Mouse (Mus musculus): Measurements from ENCODE around the gene Cdk14. TPM values are rescaled to one million over a fixed set of nuclear protein-coding genes. Genes with fewer than 3 reads are reported as not detected.

Cdk14 gene
- total RNA-seq, 2 experiments from 2014 or later, result 10.0 to 10.6 TPM

DNA sequence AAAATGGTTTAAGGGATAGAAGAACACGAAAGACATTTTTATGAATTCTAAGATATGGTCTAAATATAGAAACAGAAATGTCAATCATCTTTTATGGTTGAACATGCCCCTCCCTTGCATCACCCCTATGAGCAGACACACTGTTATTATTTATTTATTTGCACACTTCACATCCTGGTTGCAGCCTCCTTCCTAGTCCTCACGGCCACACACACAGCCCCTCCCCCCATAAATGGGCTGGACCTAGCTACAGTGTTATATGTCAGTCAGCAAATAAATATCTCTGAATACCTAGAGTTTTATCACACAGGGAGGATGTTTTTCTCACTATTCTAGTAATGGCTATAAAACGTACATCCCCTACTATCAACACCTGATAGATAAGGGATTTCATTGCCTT is 633.3 kb downstream of the Cdk14 start:
- DNase-seq, result no peak

DNA sequence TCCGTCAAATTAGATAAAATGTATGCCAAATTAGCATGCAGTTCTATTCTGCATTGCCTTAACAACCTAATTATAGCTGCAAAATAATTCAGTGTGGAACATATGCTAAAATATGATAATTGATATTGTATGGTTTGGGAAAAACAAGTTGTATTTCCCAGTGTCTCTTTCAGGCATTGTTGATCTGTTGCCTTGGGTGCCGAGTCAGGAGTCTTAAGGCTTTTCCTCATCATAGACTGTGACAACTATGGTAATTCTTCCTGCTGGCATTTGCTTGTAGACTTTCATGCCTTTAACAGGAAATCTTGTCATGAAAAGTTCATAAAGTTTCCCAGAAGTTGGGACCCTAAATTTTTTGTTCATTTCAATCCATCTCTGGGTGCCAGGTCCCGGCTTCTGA is 641.8 kb downstream of the Cdk14 start:
- DNase-seq, result no peak

DNA sequence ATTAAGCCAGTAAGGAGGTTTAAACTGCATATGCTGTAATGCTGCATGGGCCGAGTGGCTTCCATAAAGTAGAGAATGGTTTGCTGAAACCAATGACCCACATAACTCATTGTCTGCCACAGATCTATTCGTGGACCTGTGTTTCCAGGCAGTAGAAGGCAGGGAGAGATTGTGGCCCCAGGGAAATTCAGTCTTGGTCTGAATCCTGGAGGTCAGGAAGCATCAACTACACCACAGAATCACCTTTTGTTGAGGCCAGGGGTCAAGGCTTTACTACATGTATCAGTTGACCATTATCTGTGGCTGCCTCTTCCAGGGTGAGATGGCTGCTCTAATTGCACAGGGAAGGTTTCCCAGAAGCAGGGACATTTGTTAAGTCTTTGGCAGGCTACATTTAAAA is 643.6 kb downstream of the Cdk14 start:
- DNase-seq, result no peak

DNA sequence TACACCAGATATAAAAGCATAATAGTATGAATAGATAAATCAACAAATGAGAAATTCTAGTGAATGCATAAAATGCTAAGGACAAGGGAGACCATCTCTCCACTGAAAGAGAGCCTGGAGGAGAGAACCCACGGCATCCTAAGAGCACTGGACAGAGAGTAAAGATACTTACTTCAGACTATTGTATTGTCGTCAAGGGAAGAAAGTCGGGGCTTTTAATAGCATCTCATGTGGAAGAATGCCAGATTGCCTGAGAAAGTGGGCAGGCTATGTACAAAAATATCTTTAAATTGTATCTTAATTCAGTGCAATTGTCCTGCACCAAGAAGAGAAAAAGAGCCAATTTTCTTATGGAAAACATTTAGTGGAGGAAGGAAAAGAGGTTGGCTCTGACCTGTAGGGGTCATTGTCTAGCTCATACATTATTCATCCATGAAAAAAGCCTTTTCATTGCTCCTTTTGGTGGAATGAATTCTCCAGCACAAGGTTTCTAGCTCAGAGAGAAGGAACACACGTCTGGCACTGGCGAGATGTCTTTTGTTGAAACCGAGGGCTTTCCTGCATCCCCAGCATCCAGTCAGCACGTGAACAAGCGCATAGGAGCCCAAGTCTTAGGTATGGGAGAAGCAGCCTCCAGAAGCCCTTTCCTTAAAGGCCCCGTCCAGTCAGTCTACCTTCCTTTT is 646.9 kb downstream of the Cdk14 start:
- DNase-seq, result no peak

DNA sequence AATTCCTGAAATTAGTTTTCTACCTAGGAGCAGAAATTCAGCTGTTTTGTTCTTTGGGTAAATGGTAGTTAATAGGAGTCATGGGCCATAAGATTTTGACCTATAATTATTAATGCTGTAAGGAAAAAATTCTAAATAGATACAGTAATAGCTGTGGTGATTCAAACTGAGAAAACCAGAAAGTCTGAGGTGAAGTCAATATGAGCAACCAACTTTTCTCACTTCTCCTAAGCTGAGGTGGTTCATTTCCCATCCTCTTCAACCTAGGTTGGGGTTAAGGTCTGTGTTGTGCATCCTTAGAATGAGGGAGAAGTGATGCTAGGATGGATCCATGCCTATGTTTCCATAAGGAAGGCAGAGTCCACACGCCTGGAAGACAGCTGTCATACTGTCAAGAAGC is 649.5 kb downstream of the Cdk14 start:
- no peak for DNase-seq

DNA sequence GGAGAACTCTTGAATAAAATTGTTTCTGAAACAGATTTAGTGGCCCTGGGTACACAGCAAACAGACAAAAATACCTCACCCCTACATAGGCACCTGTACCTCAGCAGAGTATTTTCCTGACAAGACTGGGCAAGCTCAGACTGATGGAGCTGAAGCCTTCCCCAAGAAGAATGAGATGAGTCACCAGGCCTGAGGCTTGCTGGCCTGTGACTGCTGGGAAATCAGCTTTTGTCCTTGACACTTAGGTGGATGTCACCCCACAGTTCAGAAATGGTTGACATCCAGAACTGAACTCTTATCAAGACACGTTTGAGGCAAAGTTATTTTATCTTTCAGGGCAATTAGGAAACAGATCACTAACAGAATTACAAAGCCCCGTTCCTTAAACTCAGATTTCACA is 652.2 kb downstream of the Cdk14 start:
- DNase-seq, result peak; percentile 13 to 16

DNA sequence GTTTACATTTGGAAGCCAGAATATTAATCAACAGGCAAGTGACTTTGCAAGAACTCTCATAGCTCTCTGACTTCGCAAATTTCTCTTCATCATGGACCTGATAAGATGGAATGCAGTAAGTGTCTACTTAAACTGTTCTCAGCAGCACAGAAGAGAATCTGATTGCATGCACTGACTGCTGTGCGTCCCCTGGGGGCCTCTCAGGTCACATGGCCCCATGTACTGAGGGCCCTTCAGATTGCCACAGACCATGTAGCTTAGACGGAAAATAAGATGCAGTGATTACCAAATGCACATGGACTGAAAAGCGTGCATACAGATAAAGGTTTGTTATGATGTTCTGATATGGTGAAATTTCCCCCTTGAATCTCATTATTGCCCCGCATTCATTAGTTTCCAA is 653.4 kb downstream of the Cdk14 start:
- no peak for DNase-seq

DNA sequence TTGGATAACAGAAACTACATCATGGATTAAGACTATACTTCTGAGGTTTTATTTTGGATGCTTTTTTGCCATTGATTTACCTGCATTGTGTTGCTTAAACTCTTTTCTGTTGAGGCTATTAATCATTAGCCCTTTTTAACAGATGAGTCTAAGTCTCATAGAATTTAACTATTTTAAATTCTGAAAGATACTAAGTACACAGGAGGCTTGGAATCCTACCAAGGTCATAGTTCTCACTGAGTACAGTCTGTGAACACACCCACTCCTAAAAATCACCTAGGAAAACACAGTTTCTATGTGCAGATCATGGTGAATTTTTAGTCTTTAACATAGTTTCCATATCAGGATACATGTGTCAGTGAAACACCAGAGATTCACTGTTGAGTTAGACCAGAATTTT is 658.2 kb downstream of the Cdk14 start:
- no peak for DNase-seq

DNA sequence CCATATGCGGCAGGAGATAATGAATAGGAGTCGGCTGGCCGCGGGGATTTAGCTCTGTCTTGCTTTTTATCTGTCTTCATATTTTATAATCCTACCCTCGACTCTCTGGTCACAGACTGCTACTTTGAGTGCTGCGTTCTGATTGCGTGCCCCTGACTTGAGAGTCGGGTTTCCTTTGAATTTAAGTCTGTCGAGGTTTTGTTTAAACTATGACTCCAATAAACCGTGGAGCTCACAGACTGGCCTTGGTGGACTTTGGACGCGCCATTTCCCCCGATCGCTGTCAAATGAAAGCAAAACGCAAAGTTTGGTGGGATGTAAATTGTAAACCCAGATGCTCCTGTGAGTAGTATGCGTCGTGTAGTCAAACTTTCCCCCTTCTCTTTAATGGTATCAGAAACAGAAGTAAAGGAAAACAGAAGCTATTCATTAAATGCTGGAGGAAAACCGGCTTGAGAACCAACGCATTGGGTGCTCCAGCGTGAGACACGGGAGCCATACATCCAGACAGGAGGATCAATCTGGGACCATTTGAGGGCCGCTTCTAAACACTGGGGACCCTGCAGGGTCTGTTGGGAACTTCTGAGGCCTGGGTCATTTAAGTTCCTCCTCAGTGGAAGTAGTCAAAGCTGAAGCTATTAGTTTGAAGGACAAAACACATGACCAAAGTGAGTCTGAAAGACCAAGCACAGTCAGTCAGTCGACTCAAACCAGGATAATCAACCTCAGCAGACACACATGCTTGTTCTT is 661.6 kb downstream of the Cdk14 start:
- DNase-seq, result no peak

DNA sequence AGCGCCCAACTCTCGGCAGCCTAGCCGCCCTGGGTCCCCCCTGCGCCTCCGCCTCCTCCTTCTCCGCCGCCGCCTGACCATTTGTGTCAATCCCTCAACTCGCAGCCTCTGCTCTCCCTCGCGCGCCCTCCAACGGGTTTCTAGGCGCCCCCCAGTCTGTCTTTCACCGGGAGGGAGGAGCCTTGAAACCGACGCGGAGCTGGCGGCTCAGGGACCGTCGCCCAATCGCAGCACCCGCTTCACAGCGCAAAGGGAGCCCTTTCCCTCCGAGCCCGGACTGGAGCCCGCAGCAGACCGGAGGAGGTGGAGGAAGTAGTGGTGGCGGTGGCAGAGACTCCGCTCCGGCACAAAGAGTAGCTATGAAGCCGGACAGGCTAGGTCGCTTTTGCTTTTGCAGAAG is 662.2 kb downstream of the Cdk14 start, which contains the start of gene Fzd1:
Gene Fzd1, minus strand, starts transcription at position 134 of the 400 bp plus-strand sequence.
- DNase-seq, result peak; percentile 94 to 95

DNA sequence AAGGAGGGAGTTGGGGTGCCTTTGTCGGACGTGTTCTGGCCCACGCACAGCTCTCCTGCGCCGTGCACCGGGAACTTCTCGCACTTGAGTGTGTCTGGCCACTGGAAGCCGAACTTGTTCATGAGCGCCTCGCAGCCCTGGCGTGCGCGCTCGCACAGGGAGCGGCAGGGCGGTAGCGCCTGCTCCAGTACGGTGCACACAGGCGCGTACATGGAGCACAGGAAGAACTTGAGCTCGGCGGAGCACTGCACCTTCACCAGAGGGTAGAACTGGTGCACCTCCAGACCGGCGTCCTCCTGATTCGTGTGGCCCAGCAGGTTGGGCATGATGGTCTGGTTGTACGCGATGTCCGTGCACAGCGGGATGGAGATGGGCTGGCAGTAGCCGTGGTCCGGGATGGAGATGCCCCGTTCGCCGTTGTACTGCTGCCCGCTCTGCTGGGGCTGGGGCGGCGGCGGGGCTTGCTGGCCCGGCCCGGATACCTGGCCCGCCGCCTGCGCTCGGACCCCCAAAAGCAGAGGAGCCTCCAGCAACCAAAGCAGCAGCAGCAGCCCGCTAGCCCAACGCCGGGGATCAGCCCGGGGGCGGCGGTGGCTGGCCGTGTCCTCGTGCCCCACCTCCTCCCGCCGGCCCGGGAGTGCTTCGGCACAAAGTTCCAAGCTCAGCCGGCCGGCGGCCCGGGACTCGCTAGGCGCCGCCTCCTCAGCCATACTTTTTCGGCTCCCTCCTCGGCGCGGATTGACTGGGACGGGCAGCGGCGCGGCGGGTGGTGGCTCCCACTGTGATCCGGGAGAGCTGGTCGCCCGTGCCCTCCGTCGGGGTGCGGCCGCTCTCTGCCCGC is 663.0 kb downstream of the Cdk14 start:
- DNase-seq, result peak; percentile 79 to 84

DNA sequence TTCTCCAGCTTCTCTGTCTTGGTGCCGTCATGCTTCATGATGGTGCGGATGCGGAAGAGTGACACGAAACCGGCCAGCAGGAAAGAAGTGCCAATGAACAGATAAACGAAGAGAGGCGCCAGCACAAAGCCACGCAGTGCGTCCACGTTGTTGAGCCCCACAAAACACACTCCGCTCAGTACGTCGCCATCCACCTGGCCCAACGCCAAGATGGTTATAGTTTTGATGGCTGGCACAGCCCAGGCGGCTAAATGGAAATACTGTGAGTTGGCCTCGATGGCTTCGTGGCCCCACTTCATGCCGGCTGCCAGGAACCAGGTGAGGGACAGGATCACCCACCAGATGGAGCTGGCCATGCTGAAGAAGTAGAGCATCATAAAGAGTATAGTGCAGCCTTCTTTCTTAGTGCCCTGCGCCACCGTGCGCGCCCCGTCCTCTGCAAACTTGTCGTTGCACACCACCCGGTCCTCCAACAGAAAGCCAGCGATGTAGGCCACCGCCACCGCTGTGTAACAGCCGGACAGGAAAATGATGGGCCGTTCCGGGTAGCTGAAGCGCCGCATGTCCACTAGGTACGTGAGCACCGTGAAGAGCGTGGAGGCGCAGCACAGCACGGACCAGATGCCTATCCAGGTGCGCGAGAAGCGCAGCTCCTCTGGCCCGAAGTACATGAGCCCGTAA is 664.0 kb downstream of the Cdk14 start:
- DNase-seq, result peak; percentile 6 to 8

DNA sequence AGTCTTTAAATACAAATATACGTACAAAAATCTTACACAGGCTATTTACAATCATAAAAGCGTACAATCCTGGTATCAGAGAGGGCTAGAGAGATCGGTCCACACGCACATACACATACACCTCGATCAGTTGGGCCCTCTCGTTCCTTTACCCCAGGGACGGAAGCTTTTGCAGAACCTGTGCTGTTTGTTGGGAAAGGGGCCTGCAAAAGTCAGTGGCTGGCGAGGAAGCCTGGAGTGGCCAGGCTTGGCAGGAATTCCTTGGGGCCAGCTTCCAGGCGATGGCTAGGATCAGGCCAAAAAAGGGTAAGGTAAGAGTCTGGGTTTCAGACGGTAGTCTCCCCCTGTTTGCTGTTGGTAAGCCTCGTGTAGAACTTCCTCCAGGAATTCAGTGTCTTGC is 664.8 kb downstream of the Cdk14 start:
- no peak for DNase-seq

DNA sequence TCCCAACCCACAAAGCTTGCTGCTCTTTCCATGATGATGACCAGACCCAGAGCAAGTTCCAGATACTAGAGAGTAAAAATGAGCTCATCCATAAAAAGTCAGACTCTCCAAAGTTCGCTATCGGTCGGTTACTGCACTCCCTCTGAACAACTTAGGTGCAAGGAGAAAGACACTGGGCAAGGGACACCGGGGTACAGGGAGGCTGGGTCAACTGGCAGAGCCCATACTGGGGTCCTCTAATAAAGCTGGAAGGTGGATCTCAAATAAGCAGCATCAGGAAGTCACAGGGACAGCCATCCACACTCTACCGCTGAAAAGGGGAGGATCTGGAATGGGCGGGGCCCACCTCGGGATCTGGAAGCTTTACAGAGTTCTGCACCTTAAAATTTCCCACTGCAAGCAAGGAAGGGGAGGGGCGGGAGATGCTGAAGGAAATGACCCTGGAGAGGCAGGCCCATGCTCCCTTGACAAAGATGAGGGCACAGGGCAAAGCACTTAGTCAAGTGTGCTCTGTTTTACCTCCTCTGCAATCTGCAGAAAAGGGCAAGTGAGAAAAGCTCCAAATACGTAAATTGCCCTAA is 665.3 kb downstream of the Cdk14 start:
- no peak for DNase-seq

Small RNA genes within 50 kb of the gene (microRNA-seq; reads per million reads assigned to microRNA genes)
- gene Gm25037 (not detected), gene Gm44483 (not detected)

Other genes with a start within 250 kb of the Cdk14 start
- gene 1700015F17Rik, start 58.8 kb upstream of the Cdk14 start, total RNA-seq (2021), result not detected
- gene Cldn12, start 94.6 kb upstream of the Cdk14 start, total RNA-seq (2021), result 10 to 100 TPM; 15.0 to 23.7 TPM
- gene Gtpbp10, start 139.2 kb upstream of the Cdk14 start, total RNA-seq (2021), result 10 to 100 TPM; 12.5 to 15.8 TPM
- gene Gm8773, start 153.5 kb upstream of the Cdk14 start, total RNA-seq (2021), result not detected
- gene Cfap69, start 243.9 kb upstream of the Cdk14 start, total RNA-seq (2021), result 10 to 100 TPM in 1 of 2 experiments, 1 to 10 TPM in 1; 7.5 to 10.9 TPM

Measured in adrenal gland, postnatal 36 days (tissue).